Mouse (Mus musculus) ES-E14 (cell line): ENCODE measurements at regions not wholly inside any gene's neighbourhood (a gene's known extent, or its start where the extent isn't known, plus 50 kb on each side); places are given as distances from the start of the nearest gene placed in this dataset.

Source experiments
- CHD2 ChIP-seq: IDR thresholded peaks from 2 replicates; pipeline ENCODE4 v1.6.1; 2014; ENCODE audit warnings: mild to moderate bottlenecking, low read depth, low read length, inconsistent platforms
- MAFK ChIP-seq: IDR thresholded peaks from 2 replicates; pipeline ENCODE4 v1.6.1; 2014; ENCODE audit warnings: mild to moderate bottlenecking, low read depth, low read length, inconsistent platforms; ENCODE audit not compliant: insufficient read depth
- ZC3H11A ChIP-seq: IDR thresholded peaks from 2 replicates; pipeline ENCODE4 v1.6.1; 2012; ENCODE audit warnings: low read depth, mild to moderate bottlenecking, inconsistent platforms, low read length, borderline replicate concordance

DNA sequence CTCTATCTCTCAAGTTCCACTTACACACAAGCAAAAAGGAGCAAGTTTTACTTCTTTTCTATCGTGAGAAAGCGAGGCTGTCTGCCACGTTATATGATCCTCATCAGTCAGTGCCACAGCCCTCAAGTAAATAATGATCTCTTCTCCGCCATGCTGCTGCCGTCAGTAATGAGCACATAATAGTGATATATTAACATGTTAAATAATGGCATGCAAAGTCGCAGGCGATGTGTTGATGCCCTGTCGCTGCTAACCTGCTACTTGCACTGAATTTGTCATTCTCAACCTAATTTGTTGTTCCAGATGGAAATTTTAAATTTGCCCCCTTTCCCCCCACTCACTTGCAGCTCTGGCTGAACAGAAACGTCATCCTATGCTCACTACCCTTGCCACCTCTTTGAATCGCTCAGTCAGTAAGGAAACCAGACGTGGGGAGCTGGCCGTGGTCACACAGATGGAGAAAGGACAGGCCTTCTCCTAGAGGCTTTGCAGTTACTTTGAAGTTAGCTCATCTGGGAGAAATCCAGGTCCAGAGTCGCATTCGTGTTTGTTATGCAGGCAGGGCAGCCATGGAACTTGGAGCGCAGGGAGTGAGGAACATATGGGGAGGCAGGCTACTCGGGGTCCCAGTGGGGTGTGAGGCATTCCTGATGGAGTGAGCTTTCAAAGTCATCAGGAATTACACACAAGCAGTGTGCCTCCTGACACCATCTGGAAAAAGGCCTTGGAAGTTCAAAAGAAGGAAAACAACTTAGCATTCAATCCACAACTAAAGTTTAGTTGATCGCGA is 368.1 kb upstream of the BC052040 start:
- no peak for TF ChIP-seq MAFK
- TF ChIP-seq ZC3H11A, result no peak
- no peak for TF ChIP-seq CHD2
